12 mouse cellular contexts compared by ENCODE assay signal in genomic region chr4:33249716-33250230, GRCm38 (mm10). TPM values are rescaled to one million over a fixed set of nuclear protein-coding genes. Genes with fewer than 3 reads are reported as not detected.
DNase-seq lines count a peak whose midpoint lies in the region; ATAC-seq and TF ChIP-seq lines count a peak whose summit lies in the region.
"Had no signal": no experiment of that assay in that cellular context is flagged by ENCODE, and none has a peak within 500 bp of the region (broad histone marks: within the 10 kb centered on the region; RNA-seq: fewer than 3 reads in every experiment).

No protein-coding gene starts in this region.

- no peak overlapping the region for H3K9ac ChIP-seq in forebrain, embryonic 13.5 days
- no peak overlapping the region for H3K9ac ChIP-seq in forebrain, embryonic 12.5 days
- no peak overlapping the region for H3K9ac ChIP-seq in hindbrain, embryonic 13.5 days
- no peak overlapping the region for H3K9ac ChIP-seq in hindbrain, embryonic 12.5 days
- no peak overlapping the region for H3K9ac ChIP-seq in stomach, postnatal 0 days (ENCODE audit: low read length)

- no peak overlapping the region for H3K4me3 ChIP-seq in forebrain, embryonic 13.5 days
- no peak overlapping the region for H3K4me3 ChIP-seq in forebrain, embryonic 12.5 days (replicated peaks)
- H3K4me3 ChIP-seq in hindbrain, embryonic 13.5 days, result no peak overlapping the region
- no peak overlapping the region for H3K4me3 ChIP-seq in hindbrain, embryonic 12.5 days
- H3K4me3 ChIP-seq in stomach, postnatal 0 days (ENCODE audit: low read depth, low read length), result no peak overlapping the region

- no peaks in the 10 kb centered on the region for H3K27me3 ChIP-seq in forebrain, embryonic 13.5 days
- H3K27me3 ChIP-seq in forebrain, embryonic 12.5 days, result no peaks in the 10 kb centered on the region
- H3K27me3 ChIP-seq in hindbrain, embryonic 13.5 days, result no peaks in the 10 kb centered on the region
- H3K27me3 ChIP-seq in hindbrain, embryonic 12.5 days, result no peaks in the 10 kb centered on the region
- H3K27me3 ChIP-seq in stomach, postnatal 0 days (ENCODE audit: control insufficient read depth, insufficient read depth, low read length), result no peaks in the 10 kb centered on the region
- H3K27me3 ChIP-seq: limb, embryonic 13.5 days; lung, embryonic 15.5 days had no signal

- H3K4me2 ChIP-seq in forebrain, embryonic 13.5 days, result no peak overlapping the region
- no peak overlapping the region for H3K4me2 ChIP-seq in forebrain, embryonic 12.5 days
- H3K4me2 ChIP-seq in hindbrain, embryonic 13.5 days, result no peak overlapping the region
- no peak overlapping the region for H3K4me2 ChIP-seq in hindbrain, embryonic 12.5 days (replicated peaks)
- no peak overlapping the region for H3K4me2 ChIP-seq in stomach, postnatal 0 days (replicated peaks; ENCODE audit: low read depth)

- no peak for TF ChIP-seq CTCF in stomach, postnatal 0 days (IDR thresholded peaks at IDR 0.05; ENCODE audit: low read depth)

- no peaks in the 10 kb centered on the region for H3K9me3 ChIP-seq in forebrain, embryonic 13.5 days (replicated peaks)
- no peaks in the 10 kb centered on the region for H3K9me3 ChIP-seq in forebrain, embryonic 12.5 days
- no peaks in the 10 kb centered on the region for H3K9me3 ChIP-seq in hindbrain, embryonic 13.5 days
- H3K9me3 ChIP-seq in hindbrain, embryonic 12.5 days (replicated peaks), result no peaks in the 10 kb centered on the region
- no peaks in the 10 kb centered on the region for H3K9me3 ChIP-seq in stomach, postnatal 0 days (ENCODE audit: control insufficient read depth, low read length)
- H3K9me3 ChIP-seq: limb, embryonic 13.5 days; lung, embryonic 15.5 days had no signal

- DNase-seq in 416B (ENCODE audit: low read depth), result peak; percentile 59
- DNase-seq in induced T-regulatory cell, adult 2 months (ENCODE audit: low read depth), result peak; percentile 41
- no peak for DNase-seq in stomach, postnatal 0 days (ENCODE audit: low spot score)
- DNase-seq in frontal cortex, adult 2 months (ENCODE audit: extremely low spot score in 1 of 2, low spot score in 1 of 2), result no peak
- DNase-seq: cerebellum, adult 8-10 months; gastrocnemius, postnatal 25 days had no signal

- TF ChIP-seq EP300 in stomach, postnatal 0 days (optimal IDR thresholded peaks at IDR 0.05), result no peak

- no peak for ATAC-seq in forebrain, embryonic 13.5 days
- no peak for ATAC-seq in forebrain, embryonic 12.5 days (ENCODE audit: low FRiP score)
- no peak for ATAC-seq in hindbrain, embryonic 13.5 days (ENCODE audit: low FRiP score)
- ATAC-seq in hindbrain, embryonic 12.5 days (ENCODE audit: low FRiP score), result no peak
- no peak for ATAC-seq in stomach, postnatal 0 days (ENCODE audit: low FRiP score, low TSS enrichment)

- peaks cover 23% of the 10 kb centered on the region for H3K4me1 ChIP-seq in forebrain, embryonic 13.5 days
- H3K4me1 ChIP-seq in forebrain, embryonic 12.5 days, result peaks cover 21% of the 10 kb centered on the region
- H3K4me1 ChIP-seq in hindbrain, embryonic 13.5 days (replicated peaks), result peaks cover 17% of the 10 kb centered on the region
- peaks cover 12% of the 10 kb centered on the region for H3K4me1 ChIP-seq in hindbrain, embryonic 12.5 days
- H3K4me1 ChIP-seq in stomach, postnatal 0 days (replicated peaks; ENCODE audit: control insufficient read depth, insufficient read depth), result no peaks in the 10 kb centered on the region

- WGBS in forebrain, embryonic 13.5 days, result 67% methylated on average over 1 of the region's 1 CpGs
- WGBS in forebrain, embryonic 12.5 days, result 67% methylated on average over 1 of the region's 1 CpGs
- 14% methylated on average over 1 of the region's 1 CpGs for WGBS in hindbrain, embryonic 13.5 days
- 75% methylated on average over 1 of the region's 1 CpGs for WGBS in hindbrain, embryonic 12.5 days
- 94% methylated on average over 1 of the region's 1 CpGs for WGBS in stomach, postnatal 0 days

- H3K27ac ChIP-seq in forebrain, embryonic 13.5 days, result peak overlapping the region; percentile 100
- H3K27ac ChIP-seq in forebrain, embryonic 12.5 days, result no peak overlapping the region
- peak overlapping the region; percentile 100; the same call in 1 of the 2 replicates for H3K27ac ChIP-seq in hindbrain, embryonic 13.5 days
- H3K27ac ChIP-seq in hindbrain, embryonic 12.5 days, result no peak overlapping the region
- H3K27ac ChIP-seq in stomach, postnatal 0 days (replicated peaks), result no peak overlapping the region

- peaks cover 13% of the 10 kb centered on the region for H3K36me3 ChIP-seq in forebrain, embryonic 13.5 days (ENCODE audit: poor library complexity, severe bottlenecking)
- H3K36me3 ChIP-seq in forebrain, embryonic 12.5 days (replicated peaks), result peaks cover 15% of the 10 kb centered on the region; the same call in 1 of the 2 replicates
- peaks cover 15% of the 10 kb centered on the region for H3K36me3 ChIP-seq in hindbrain, embryonic 13.5 days
- peaks cover 12% of the 10 kb centered on the region for H3K36me3 ChIP-seq in hindbrain, embryonic 12.5 days
- H3K36me3 ChIP-seq in stomach, postnatal 0 days (ENCODE audit: control insufficient read depth, insufficient read depth, low read length), result peaks cover 3% of the 10 kb centered on the region

RNA-seq across cellular contexts. Expression of gene Pnrc1, which starts 40.2 kb away (rescaled TPM):
- 76.4 and 85.7 TPM in 2 replicates for polyA plus RNA-seq in forebrain, embryonic 13.5 days (2015; fragmentation: Nextera tagmentation; extraction: Ambion mirVana)
- polyA plus RNA-seq in forebrain, embryonic 12.5 days (2016; fragmentation: Nextera tagmentation; extraction: Ambion mirVana), result 95.5 and 99.5 TPM in 2 replicates
- 64.9 and 69.5 TPM in 2 replicates for polyA plus RNA-seq in hindbrain, embryonic 13.5 days (2015; fragmentation: Nextera tagmentation; extraction: Ambion mirVana)
- polyA plus RNA-seq in hindbrain, embryonic 12.5 days (2016; fragmentation: Nextera tagmentation; extraction: Ambion mirVana), result 118 and 124 TPM in 2 replicates
- 69.3 and 76.2 TPM in 2 replicates for polyA plus RNA-seq in stomach, postnatal 0 days (2015; fragmentation: Nextera tagmentation; extraction: Ambion mirVana)
- 53.9 and 54.9 TPM in 2 replicates for polyA plus RNA-seq in frontal cortex, adult 2 months (2012; rRNA removed)

RNA-seq across cellular contexts. Expression of gene Srsf12, which starts 41.0 kb away (rescaled TPM):
- polyA plus RNA-seq in forebrain, embryonic 13.5 days (2015; fragmentation: Nextera tagmentation; extraction: Ambion mirVana), result 13.2 and 18.8 TPM in 2 replicates
- 10.2 and 11.6 TPM in 2 replicates for polyA plus RNA-seq in forebrain, embryonic 12.5 days (2016; fragmentation: Nextera tagmentation; extraction: Ambion mirVana)
- 40.9 and 42.1 TPM in 2 replicates for polyA plus RNA-seq in hindbrain, embryonic 13.5 days (2015; fragmentation: Nextera tagmentation; extraction: Ambion mirVana)
- polyA plus RNA-seq in hindbrain, embryonic 12.5 days (2016; fragmentation: Nextera tagmentation; extraction: Ambion mirVana), result 23.3 and 25.1 TPM in 2 replicates
- polyA plus RNA-seq in stomach, postnatal 0 days (2015; fragmentation: Nextera tagmentation; extraction: Ambion mirVana), result 2.2 and 2.6 TPM in 2 replicates
- 19.6 and 21.3 TPM in 2 replicates for polyA plus RNA-seq in frontal cortex, adult 2 months (2012; rRNA removed)

Comparison
In these comparisons a context has a peak if more than half of its experiments do, and no peak if none do; other contexts are left out.
1. H3K27ac ChIP-seq: peak in forebrain, embryonic 13.5 days (single experiment) and hindbrain, embryonic 13.5 days (single experiment); none in forebrain, embryonic 12.5 days (single experiment), hindbrain, embryonic 12.5 days (single experiment) and stomach, postnatal 0 days (single experiment).
2. DNase-seq: peak in 416B (single experiment) and induced T-regulatory cell, adult 2 months (single experiment); none in stomach, postnatal 0 days (single experiment) and frontal cortex, adult 2 months (0 of 2).